Mouse (Mus musculus) heart, embryonic 11.5 days (tissue): ENCODE data around the gene Spta1. TPM values are rescaled to one million over a fixed set of nuclear protein-coding genes. Genes with fewer than 3 reads are reported as not detected.

Experiments
- ATAC-seq: fragments of 200-750 bp; cut with Nextera tagmentation; replicated peaks from 2 replicates; pipeline ENCODE4 v1.8.0; 2017; ENCODE audit warnings: moderate library complexity; ENCODE audit not compliant: insufficient number of reproducible peaks, low FRiP score, low TSS enrichment
- H3K27ac ChIP-seq: fragments of 300-500 bp; sonication (generic); 2 replicates; pipeline ENCODE4 v1.5.1; 2014; ENCODE audit warnings: mild to moderate bottlenecking, low read depth, low read length
- H3K27me3 ChIP-seq: fragments of 300-500 bp; sonication (generic); 2 replicates; pipeline ENCODE4 v1.6.1; 2014; ENCODE audit warnings: mild to moderate bottlenecking, low read length, mixed read lengths; ENCODE audit not compliant: control insufficient read depth, insufficient read depth
- H3K36me3 ChIP-seq: fragments of 300-500 bp; sonication (generic); 2 replicates; pipeline ENCODE4 v1.6.1; 2014; ENCODE audit warnings: mild to moderate bottlenecking, low read length, moderate library complexity, mixed read lengths; ENCODE audit not compliant: control insufficient read depth, insufficient read depth
- H3K4me1 ChIP-seq: fragments of 300-500 bp; sonication (generic); 2 replicates; pipeline ENCODE4 v1.6.1; 2014; ENCODE audit warnings: low read length; ENCODE audit not compliant: control insufficient read depth, insufficient read depth
- H3K4me2 ChIP-seq: fragments of 300-500 bp; sonication (generic); 2 replicates; pipeline ENCODE4 v1.6.1; 2014; ENCODE audit warnings: mild to moderate bottlenecking, moderate library complexity
- H3K4me3 ChIP-seq: fragments of 300-500 bp; sonication (generic); 2 replicates; pipeline ENCODE4 v1.5.1; 2014; ENCODE audit warnings: low read depth, low read length
- H3K9ac ChIP-seq: fragments of 300-500 bp; sonication (generic); 2 replicates; pipeline ENCODE4 v1.6.1; 2014; ENCODE audit warnings: mild to moderate bottlenecking, low read depth, low read length, moderate library complexity
- H3K9me3 ChIP-seq: fragments of 300-500 bp; sonication (generic); replicated peaks from 2 replicates; pipeline ENCODE4 v1.6.1; 2016; ENCODE audit warnings: low read length; ENCODE audit not compliant: control insufficient read depth
- WGBS: fragments of 180-500 bp; shearing (Covaris S2); extraction: QIAGEN DNeasy Blood & Tissue Kit; methylation state at CpG from one replicate; pipeline ENCODE4 v1.1.7; 2014; ENCODE audit not compliant: insufficient replicate concordance; 5-methylcytosine and 5-hydroxymethylcytosine counted together
- polyA plus RNA-seq: library from polyadenylated mRNA; unstranded; fragments of >200 nt; fragmentation: Nextera tagmentation; extraction: Ambion mirVana; gene quantifications from 2 replicates; pipeline ENCODE4 v1.2.1, GENCODE M21; 2014

Spta1 gene
- 9.3 and 11.2 TPM in 2 replicates for polyA plus RNA-seq

GRCm38 (mm10) chr1:174172605-174173004 is at the start of gene Spta1:
TSS of gene Spta1 (plus strand) at chr1:174172776.
- WGBS, result 17% methylated on average over 3 of the region's 3 CpGs
- H3K27ac ChIP-seq, result peak within 1 kb of the TSS; percentile 84
- H3K4me2 ChIP-seq, result peak within 1 kb of the TSS; percentile 43
- no peaks in the 10 kb centered on the region for H3K36me3 ChIP-seq
- no peaks in the 10 kb centered on the region for H3K4me1 ChIP-seq
- H3K27me3 ChIP-seq, result no peaks in the 10 kb centered on the region
- H3K4me3 ChIP-seq, result peak within 1 kb of the TSS; percentile 36
- peak; percentile 83 for ATAC-seq
- 0 out of 2 replicates have a peak within 1 kb of the TSS, but pooled peaks have one; percentile 43 for H3K9ac ChIP-seq
- no peaks in the 10 kb centered on the region for H3K9me3 ChIP-seq

DNA sequence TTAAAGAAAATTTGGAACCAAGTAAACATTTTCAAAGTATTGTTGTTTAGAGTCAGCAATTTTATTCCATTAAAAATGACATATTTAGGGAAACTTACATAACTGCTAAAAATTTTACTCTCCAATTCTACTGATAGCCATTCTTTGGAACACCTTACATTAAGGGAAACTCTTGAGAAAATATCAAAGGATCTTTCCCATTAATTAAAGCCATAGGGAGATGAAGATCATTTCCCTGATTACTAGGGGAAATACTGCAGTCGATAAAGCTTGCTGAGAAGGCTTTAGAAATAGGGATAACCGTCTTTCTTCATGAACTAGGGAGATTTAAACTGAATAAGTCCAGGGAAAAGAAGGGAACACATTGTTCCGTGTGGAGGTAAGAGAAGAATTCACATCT is 41.4 kb upstream of the Spta1 start, which contains the start of gene Olfr424:
Olfr424 (plus strand) TSS at position 301 of the 400 bp plus-strand sequence.
- WGBS, result 74% methylated on average over 3 of the region's 3 CpGs
- ATAC-seq, result no peak
- no peak within 1 kb of the TSS for H3K4me2 ChIP-seq

GRCm38 (mm10) chr1:174131999-174132398 is 40.6 kb upstream of the Spta1 start:
- Histone ChIP-seq H3K4me1 (no peaks in the 10 kb centered on the region), H3K36me3 (no peaks in the 10 kb centered on the region), H3K27me3 (no peaks in the 10 kb centered on the region), H3K4me2 (no peak overlapping the region), H3K4me3 (no peak overlapping the region), H3K9ac (no peak overlapping the region), H3K9me3 (no peaks in the 10 kb centered on the region), H3K27ac (no peak overlapping the region)
- ATAC-seq, result no peak
- WGBS, result 62% methylated on average over 3 of the region's 3 CpGs

More for the DNA sequence above, 41.4 kb upstream of the Spta1 start, which contains the start of gene Olfr424:
- Histone ChIP-seq H3K9ac (no peak within 1 kb of the TSS), H3K4me1 (no peaks in the 10 kb centered on the region), H3K27ac (no peak within 1 kb of the TSS), H3K9me3 (no peaks in the 10 kb centered on the region), H3K36me3 (no peaks in the 10 kb centered on the region), H3K4me3 (no peak within 1 kb of the TSS), H3K27me3 (no peaks in the 10 kb centered on the region)

- H3K36me3 ChIP-seq, result no peaks in the 10 kb centered on the region
- 78% methylated on average over 2 of the region's 2 CpGs for whole genome bisulfite sequencing
- H3K4me2 ChIP-seq, result no peak overlapping the region
- no peaks in the 10 kb centered on the region for H3K27me3 ChIP-seq
- H3K4me1 ChIP-seq, result no peaks in the 10 kb centered on the region
- no peak overlapping the region for H3K27ac ChIP-seq
- no peak overlapping the region for H3K4me3 ChIP-seq
- H3K9ac ChIP-seq, result no peak overlapping the region
- ATAC-seq, result no peak
- H3K9me3 ChIP-seq, result no peaks in the 10 kb centered on the region
Measured at GRCm38 (mm10) chr1:174141384-174141783, 31.2 kb upstream of the Spta1 start.

DNA sequence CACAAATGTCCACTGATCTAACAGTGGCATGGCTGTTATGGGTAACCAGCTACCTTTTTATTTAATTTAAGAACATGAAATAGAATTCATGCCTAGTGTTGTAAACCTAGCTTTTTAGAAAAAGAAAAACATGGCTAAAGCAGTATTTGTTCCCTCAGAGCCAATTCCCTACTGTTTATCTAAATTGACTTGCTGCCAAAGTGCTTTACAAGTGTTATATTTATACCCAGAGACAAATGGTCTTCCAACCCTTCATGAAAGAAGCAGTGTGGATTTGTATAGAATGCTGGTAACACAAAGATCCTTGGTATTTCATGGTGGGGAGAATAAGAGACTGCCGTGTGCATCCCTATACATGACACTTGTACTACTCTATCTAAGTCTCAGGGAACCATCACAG is 25.9 kb upstream of the Spta1 start:
- Histone ChIP-seq H3K4me1 (no peaks in the 10 kb centered on the region), H3K4me3 (no peak overlapping the region), H3K9me3 (no peaks in the 10 kb centered on the region), H3K4me2 (no peak overlapping the region), H3K27me3 (no peaks in the 10 kb centered on the region), H3K36me3 (no peaks in the 10 kb centered on the region), H3K9ac (no peak overlapping the region), H3K27ac (no peak overlapping the region)
- 82% methylated on average over 1 of the region's 1 CpGs for WGBS
- ATAC-seq, result no peak

GRCm38 (mm10) chr1:174149289-174149688 is 23.3 kb upstream of the Spta1 start:
- H3K9ac ChIP-seq, result no peak overlapping the region
- H3K4me1 ChIP-seq, result no peaks in the 10 kb centered on the region
- 70% methylated on average over 2 of the region's 2 CpGs for WGBS
- no peak overlapping the region for H3K27ac ChIP-seq
- H3K9me3 ChIP-seq, result no peaks in the 10 kb centered on the region
- H3K36me3 ChIP-seq, result no peaks in the 10 kb centered on the region
- no peak for ATAC-seq
- no peak overlapping the region for H3K4me2 ChIP-seq
- no peaks in the 10 kb centered on the region for H3K27me3 ChIP-seq
- no peak overlapping the region for H3K4me3 ChIP-seq

- WGBS, result 76% methylated on average over 1 of the region's 1 CpGs
- Histone ChIP-seq H3K9me3 (no peaks in the 10 kb centered on the region), H3K4me1 (no peaks in the 10 kb centered on the region), H3K4me2 (no peak within 1 kb of the TSS), H3K9ac (no peak within 1 kb of the TSS), H3K36me3 (no peaks in the 10 kb centered on the region), H3K27ac (no peak within 1 kb of the TSS), H3K4me3 (no peak within 1 kb of the TSS), H3K27me3 (no peaks in the 10 kb centered on the region)
- ATAC-seq, result no peak
Measured at GRCm38 (mm10) chr1:174155333-174155732, 17.2 kb upstream of the Spta1 start, which contains the start of gene Olfr420. TSS of gene Olfr420 (plus strand) at chr1:174155633.

- Histone ChIP-seq H3K9ac (no peak overlapping the region), H3K27me3 (no peaks in the 10 kb centered on the region), H3K27ac (no peak overlapping the region), H3K9me3 (no peaks in the 10 kb centered on the region), H3K4me3 (no peak overlapping the region), H3K4me2 (no peak overlapping the region), H3K36me3 (no peaks in the 10 kb centered on the region), H3K4me1 (no peaks in the 10 kb centered on the region)
- no peak for ATAC-seq
- 72% methylated on average over 3 of the region's 3 CpGs for WGBS
Measured at GRCm38 (mm10) chr1:174157622-174158021, 15.0 kb upstream of the Spta1 start.

GRCm38 (mm10) chr1:174158512-174158911 is 14.1 kb upstream of the Spta1 start:
- no peak for ATAC-seq
- H3K9me3 ChIP-seq, result no peaks in the 10 kb centered on the region
- no peak overlapping the region for H3K4me2 ChIP-seq
- H3K36me3 ChIP-seq, result no peaks in the 10 kb centered on the region
- no peak overlapping the region for H3K9ac ChIP-seq
- H3K27ac ChIP-seq, result no peak overlapping the region
- no peaks in the 10 kb centered on the region for H3K27me3 ChIP-seq
- no peak overlapping the region for H3K4me3 ChIP-seq
- WGBS, result 68% methylated on average over 1 of the region's 1 CpGs
- no peaks in the 10 kb centered on the region for H3K4me1 ChIP-seq
